Mouse (Mus musculus): ENCODE results near the gene Nop16. TPM values are rescaled to one million over a fixed set of nuclear protein-coding genes. Genes with fewer than 3 reads are reported as not detected.

The Nop16 gene
- total RNA-seq, 2 experiments from 2014 or later, result 17.7 to 19.6 TPM

- DNase-seq, result no peak
Observed at GRCm38 (mm10) chr13:54562562-54562961, 27.3 kb downstream of the Nop16 start.

- DNase-seq, result no peak
Observed at GRCm38 (mm10) chr13:54560608-54561007, 29.3 kb downstream of the Nop16 start.

- no peak for DNase-seq
Observed at GRCm38 (mm10) chr13:54559656-54560055, 30.2 kb downstream of the Nop16 start.

- DNase-seq, result no peak
Observed at GRCm38 (mm10) chr13:54557652-54558051, 32.2 kb downstream of the Nop16 start.

- peak; percentile 41 for DNase-seq
Observed at GRCm38 (mm10) chr13:54556796-54557195, 33.1 kb downstream of the Nop16 start.

- DNase-seq, result no peak
Observed at GRCm38 (mm10) chr13:54556176-54556575, 33.7 kb downstream of the Nop16 start.

- no peak for DNase-seq
Observed at GRCm38 (mm10) chr13:54548036-54548435, 41.9 kb downstream of the Nop16 start.

Small RNA genes lying within 50 kb of the gene (microRNA-seq; reads per million reads assigned to microRNA genes)
- gene Gm24195, result 0 reads per million in 2 experiments

Other genes starting within 250 kb of the Nop16 start
- gene Cplx2, start 218.7 kb downstream of the Nop16 start, total RNA-seq (2021), result 10 to 100 TPM in 1 of 2 experiments, 1 to 10 TPM in 1; 8.9 to 11.0 TPM
- gene Thoc3, start 121.2 kb downstream of the Nop16 start, total RNA-seq (2021), result 10 to 100 TPM; 18.9 to 19.1 TPM
- 1 to 10 TPM; 3.0 to 5.0 TPM for gene Simc1, start 86.3 kb downstream of the Nop16 start, total RNA-seq (2021)
- 100 to 1,000 TPM in 1 of 2 experiments, 10 to 100 TPM in 1; 94.0 to 101 TPM for gene 4833439L19Rik, start 24.7 kb downstream of the Nop16 start, total RNA-seq (2021)
- 1 to 10 TPM; 6.0 to 7.8 TPM for gene Arl10, start 15.1 kb downstream of the Nop16 start, total RNA-seq (2021)
- 100 to 1,000 TPM; 117 to 126 TPM for gene Higd2a, start 117 bp upstream of the Nop16 start, total RNA-seq (2021)
- 10 to 100 TPM; 82.3 to 88.0 TPM for gene Cltb, start 21.3 kb upstream of the Nop16 start, total RNA-seq (2021)
- 10 to 100 TPM; 21.7 to 27.3 TPM for gene Faf2, start 31.7 kb upstream of the Nop16 start, total RNA-seq (2021)
- gene Rnf44, start 103.8 kb upstream of the Nop16 start, total RNA-seq (2021), result 10 to 100 TPM; 32.5 to 35.3 TPM
- gene Cdhr2, start 111.4 kb upstream of the Nop16 start, total RNA-seq (2021), result under 1 TPM in 1 of 2 experiments, not detected in 1; 0.07 TPM
- under 1 TPM; 0.47 to 0.63 TPM for gene Gprin1, start 159.8 kb upstream of the Nop16 start, total RNA-seq (2021)
- 1 to 10 TPM in 1 of 2 experiments, under 1 TPM in 1; 0.40 to 1.1 TPM for gene Sncb, start 176.5 kb upstream of the Nop16 start, total RNA-seq (2021)
- not detected for gene Eif4e1b, start 193.9 kb upstream of the Nop16 start, total RNA-seq (2021)
- 10 to 100 TPM; 23.0 to 26.8 TPM for gene Tspan17, start 199.3 kb upstream of the Nop16 start, total RNA-seq (2021)

Data from gastrocnemius, postnatal 10 days (tissue).